Comparison of ENCODE assay signal across 16 mouse cellular contexts in genomic region chr7:84354890-84355289, GRCm38 (mm10). TPM values are rescaled to one million over a fixed set of nuclear protein-coding genes. Genes with fewer than 3 reads are reported as not detected.
"Had no signal": no experiment of that assay in that cellular context is flagged by ENCODE, and none has a peak within 500 bp of the region (broad histone marks: within the 10 kb centered on the region; RNA-seq: fewer than 3 reads in every experiment).

No protein-coding gene starts in this region.

- H3K9me3 ChIP-seq: heart, embryonic 10.5 days; heart, embryonic 12.5 days; heart, embryonic 13.5 days; heart, embryonic 15.5 days; hindbrain, embryonic 10.5 days; hindbrain, embryonic 12.5 days; hindbrain, embryonic 13.5 days; hindbrain, embryonic 15.5 days; kidney, embryonic 15.5 days had no signal

- H3K9ac ChIP-seq: heart, embryonic 12.5 days; heart, embryonic 13.5 days; heart, embryonic 15.5 days; hindbrain, embryonic 12.5 days; hindbrain, embryonic 13.5 days; hindbrain, embryonic 14.5 days; hindbrain, embryonic 15.5 days; kidney, embryonic 15.5 days had no signal

- H3K36me3 ChIP-seq: heart, embryonic 10.5 days; heart, embryonic 12.5 days; heart, embryonic 13.5 days; heart, embryonic 15.5 days had no signal

- H3K4me1 ChIP-seq: hindbrain, embryonic 10.5 days; hindbrain, embryonic 12.5 days had no signal

- H3K27me3 ChIP-seq: heart, embryonic 13.5 days; heart, embryonic 15.5 days; hindbrain, embryonic 12.5 days; hindbrain, embryonic 13.5 days; hindbrain, embryonic 15.5 days; kidney, embryonic 15.5 days had no signal

- H3K4me2 ChIP-seq: heart, embryonic 11.5 days; heart, embryonic 12.5 days; heart, embryonic 13.5 days; heart, embryonic 15.5 days; hindbrain, embryonic 12.5 days; hindbrain, embryonic 13.5 days; hindbrain, embryonic 14.5 days; hindbrain, embryonic 15.5 days; kidney, embryonic 15.5 days had no signal

- H3K4me3 ChIP-seq: heart, embryonic 10.5 days; heart, embryonic 12.5 days; heart, embryonic 13.5 days; heart, embryonic 15.5 days; hindbrain, embryonic 10.5 days; hindbrain, embryonic 12.5 days; hindbrain, embryonic 13.5 days; hindbrain, embryonic 15.5 days; kidney, embryonic 15.5 days; layer of hippocampus, adult 2 months; left cerebral cortex, adult 2 months had no signal

- H3K27ac ChIP-seq: heart, embryonic 10.5 days; heart, embryonic 13.5 days; heart, embryonic 15.5 days; hindbrain, embryonic 10.5 days; hindbrain, embryonic 12.5 days; hindbrain, embryonic 13.5 days; hindbrain, embryonic 14.5 days; hindbrain, postnatal 0 days; kidney, embryonic 15.5 days; kidney, postnatal 0 days had no signal

RNA-seq across cellular contexts. Expression of gene Arnt2, which starts 55.1 kb away (rescaled TPM):
- total RNA-seq: hematopoietic stem cell, adult 5-6 weeks had no signal
